Mouse (Mus musculus) hindbrain, embryonic 15.5 days (tissue): ENCODE results near the gene Rhpn2. TPM values are rescaled to one million over a fixed set of nuclear protein-coding genes. Genes with fewer than 3 reads are reported as not detected.
A peak's percentile ranks its signal among the peaks of the same experiment; 100 is the strongest.

ENCODE experiments used
- ATAC-seq: fragments of 200-750 bp; cut with Nextera tagmentation; 2 replicates; pipeline ENCODE4 v1.8.0; 2017; ENCODE audit warnings: low read depth, moderate number of reproducible peaks, moderate TSS enrichment; ENCODE audit not compliant: low FRiP score
- H3K27ac ChIP-seq: fragments of 300-500 bp; sonication (generic); replicated peaks from 2 replicates; pipeline ENCODE4 v1.5.1; 2015; ENCODE audit warnings: mild to moderate bottlenecking, inconsistent platforms
- H3K27me3 ChIP-seq: fragments of 300-500 bp; sonication (generic); 2 replicates; pipeline ENCODE4 v1.6.1; 2015; ENCODE audit warnings: control low read depth, inconsistent platforms
- H3K36me3 ChIP-seq: fragments of 300-500 bp; sonication (generic); 2 replicates; pipeline ENCODE4 v1.6.1; 2015; ENCODE audit warnings: control low read depth, inconsistent platforms
- H3K4me1 ChIP-seq: fragments of 300-500 bp; sonication (generic); replicated peaks from 2 replicates; pipeline ENCODE4 v1.6.1; 2015; ENCODE audit warnings: control low read depth, inconsistent platforms
- H3K4me2 ChIP-seq: fragments of 300-500 bp; sonication (generic); 2 replicates; pipeline ENCODE4 v1.6.1; 2015; ENCODE audit warnings: moderate library complexity, mild to moderate bottlenecking, inconsistent platforms
- H3K4me3 ChIP-seq: fragments of 300-500 bp; sonication (generic); 2 replicates; pipeline ENCODE4 v1.5.1; 2015; ENCODE audit warnings: mild to moderate bottlenecking, inconsistent platforms
- H3K9ac ChIP-seq: fragments of 300-500 bp; sonication (generic); 2 replicates; pipeline ENCODE4 v1.6.1; 2015; ENCODE audit warnings: inconsistent platforms
- H3K9me3 ChIP-seq: fragments of 300-500 bp; sonication (generic); 2 replicates; pipeline ENCODE4 v1.6.1; 2016; ENCODE audit warnings: control low read depth, inconsistent platforms
- WGBS: fragments of 180-500 bp; shearing (Covaris S2); methylation state at CpG from one replicate; pipeline ENCODE4 v1.1.7; 2015; 5-methylcytosine and 5-hydroxymethylcytosine counted together
- polyA plus RNA-seq: library from polyadenylated mRNA; unstranded; fragments of >200 nt; fragmentation: Nextera tagmentation; extraction: Ambion mirVana; gene quantifications from 2 replicates; pipeline ENCODE4 v1.2.1, GENCODE M21; 2015

Rhpn2 gene
- polyA plus RNA-seq, 1 experiment from 2014 or later, result 3.7 TPM

GRCm38 (mm10) chr7:35379492-35380119, 45.6 kb downstream of the Rhpn2 start:
- no peak for ATAC-seq
- WGBS, result 33% methylated on average over 16 of the region's 16 CpGs
- no peaks in the 10 kb centered on the region for H3K36me3 ChIP-seq

GRCm38 (mm10) chr7:35380351-35380750, 46.4 kb downstream of the Rhpn2 start:
- H3K27me3 ChIP-seq, result no peaks in the 10 kb centered on the region
- H3K36me3 ChIP-seq, result no peaks in the 10 kb centered on the region
- no peaks in the 10 kb centered on the region for H3K9me3 ChIP-seq
- WGBS, result 89% methylated on average over 8 of the region's 8 CpGs
- H3K4me3 ChIP-seq, result no peak overlapping the region
- no peak overlapping the region for H3K27ac ChIP-seq
- no peak overlapping the region for H3K4me2 ChIP-seq
- no peak for ATAC-seq
- no peaks in the 10 kb centered on the region for H3K4me1 ChIP-seq
- H3K9ac ChIP-seq, result no peak overlapping the region

More at GRCm38 (mm10) chr7:35379492-35380119, 45.6 kb downstream of the Rhpn2 start:
- no peak overlapping the region for H3K27ac ChIP-seq
- no peaks in the 10 kb centered on the region for H3K9me3 ChIP-seq
- no peaks in the 10 kb centered on the region for H3K27me3 ChIP-seq
- no peak overlapping the region for H3K4me2 ChIP-seq
- no peak overlapping the region for H3K9ac ChIP-seq
- H3K4me1 ChIP-seq, result no peaks in the 10 kb centered on the region
- no peak overlapping the region for H3K4me3 ChIP-seq

- no peak overlapping the region for H3K9ac ChIP-seq
- no peak for ATAC-seq
- H3K4me3 ChIP-seq, result no peak overlapping the region
- no peaks in the 10 kb centered on the region for H3K36me3 ChIP-seq
- 60% methylated on average over 10 of the region's 16 CpGs for WGBS
- no peak overlapping the region for H3K4me2 ChIP-seq
- H3K27me3 ChIP-seq, result no peaks in the 10 kb centered on the region
- no peaks in the 10 kb centered on the region for H3K9me3 ChIP-seq
- H3K4me1 ChIP-seq, result no peaks in the 10 kb centered on the region
- no peak overlapping the region for H3K27ac ChIP-seq
Observed at GRCm38 (mm10) chr7:35381861-35382260, 47.9 kb downstream of the Rhpn2 start.

GRCm38 (mm10) chr7:35382706-35383353, 48.9 kb downstream of the Rhpn2 start:
- H3K4me3 ChIP-seq, result no peak overlapping the region
- H3K27me3 ChIP-seq, result no peaks in the 10 kb centered on the region
- WGBS, result 56% methylated on average over 2 of the region's 2 CpGs
- no peak overlapping the region for H3K4me2 ChIP-seq
- no peaks in the 10 kb centered on the region for H3K4me1 ChIP-seq
- H3K36me3 ChIP-seq, result no peaks in the 10 kb centered on the region
- no peak overlapping the region for H3K27ac ChIP-seq
- no peak for ATAC-seq
- H3K9me3 ChIP-seq, result no peaks in the 10 kb centered on the region
- H3K9ac ChIP-seq, result no peak overlapping the region

DNA sequence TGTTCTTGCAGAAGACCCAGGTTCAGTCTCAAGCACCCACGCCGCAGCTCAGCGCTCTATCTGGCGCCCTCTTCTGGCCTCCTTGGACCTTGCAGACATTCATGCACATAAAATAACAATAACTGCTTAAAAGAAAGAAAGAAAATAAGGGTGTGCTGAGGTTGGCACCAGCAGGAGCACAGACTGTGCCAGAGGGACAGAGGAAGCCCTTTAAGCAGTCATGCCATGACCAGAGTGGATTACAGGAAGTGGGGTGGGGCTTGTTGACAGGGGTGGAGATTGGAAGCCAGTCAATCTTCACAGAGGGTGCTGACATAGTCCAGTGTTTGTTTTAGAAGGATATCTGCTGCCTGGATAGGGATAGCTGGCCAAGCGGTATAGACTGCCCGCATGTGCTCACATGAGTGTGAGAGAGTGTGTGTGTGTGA, 52.6 kb downstream of the Rhpn2 start:
- no peaks in the 10 kb centered on the region for H3K4me1 ChIP-seq
- no peaks in the 10 kb centered on the region for H3K9me3 ChIP-seq
- no peak overlapping the region for H3K4me2 ChIP-seq
- no peaks in the 10 kb centered on the region for H3K27me3 ChIP-seq
- H3K9ac ChIP-seq, result no peak overlapping the region
- H3K36me3 ChIP-seq, result peaks cover 1% of the 10 kb centered on the region; the same call in 1 of the 2 replicates
- ATAC-seq, result no peak
- H3K4me3 ChIP-seq, result no peak overlapping the region
- WGBS, result 67% methylated on average over 6 of the region's 6 CpGs
- H3K27ac ChIP-seq, result no peak overlapping the region

DNA sequence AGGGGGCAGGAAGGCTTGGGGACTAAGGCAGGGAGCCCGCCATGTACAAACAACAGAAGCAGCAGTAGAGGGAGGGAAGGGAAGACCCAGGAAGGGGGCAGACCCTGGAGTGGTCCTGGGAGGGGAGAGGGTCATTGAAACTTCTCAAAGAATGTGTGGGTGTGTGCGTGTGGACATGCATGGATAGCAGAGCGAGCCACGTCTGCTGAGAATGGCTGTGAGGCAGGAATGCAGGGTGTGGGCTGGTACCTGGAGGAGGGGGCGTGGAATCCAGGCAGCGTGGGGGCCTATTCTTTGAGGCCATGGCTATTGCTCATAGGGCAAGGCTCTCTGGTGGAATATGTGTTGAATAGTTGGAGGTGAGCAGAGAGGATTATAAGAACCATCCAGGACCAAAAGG, 54.7 kb downstream of the Rhpn2 start:
- Histone ChIP-seq H3K36me3 (peaks cover 11% of the 10 kb centered on the region), H3K4me2 (no peak overlapping the region), H3K4me1 (no peaks in the 10 kb centered on the region), H3K27me3 (no peaks in the 10 kb centered on the region), H3K9ac (no peak overlapping the region), H3K4me3 (no peak overlapping the region), H3K9me3 (no peaks in the 10 kb centered on the region), H3K27ac (no peak overlapping the region)
- ATAC-seq, result no peak
- 70% methylated on average over 6 of the region's 6 CpGs for WGBS

GRCm38 (mm10) chr7:35392935-35393334, 59.0 kb downstream of the Rhpn2 start:
- H3K4me2 ChIP-seq, result no peak overlapping the region
- no peak overlapping the region for H3K9ac ChIP-seq
- 68% methylated on average over 5 of the region's 5 CpGs for WGBS
- H3K36me3 ChIP-seq, result peaks cover 11% of the 10 kb centered on the region
- peaks cover 17% of the 10 kb centered on the region for H3K4me1 ChIP-seq
- no peak for ATAC-seq
- H3K27me3 ChIP-seq, result no peaks in the 10 kb centered on the region
- no peaks in the 10 kb centered on the region for H3K9me3 ChIP-seq
- no peak overlapping the region for H3K4me3 ChIP-seq
- no peak overlapping the region for H3K27ac ChIP-seq

GRCm38 (mm10) chr7:35395734-35396456, 61.9 kb downstream of the Rhpn2 start:
- Histone ChIP-seq H3K4me3 (peak overlapping the region; percentile 58), H3K4me2 (peak overlapping the region; percentile 80), H3K9me3 (no peaks in the 10 kb centered on the region), H3K9ac (peak overlapping the region; percentile 44), H3K27me3 (no peaks in the 10 kb centered on the region), H3K36me3 (peaks cover 15% of the 10 kb centered on the region), H3K4me1 (peaks cover 19% of the 10 kb centered on the region), H3K27ac (no peak overlapping the region; the same call in 1 of the 2 replicates)
- ATAC-seq, result no peak
- whole genome bisulfite sequencing, result 14% methylated on average over 17 of the region's 17 CpGs

DNA sequence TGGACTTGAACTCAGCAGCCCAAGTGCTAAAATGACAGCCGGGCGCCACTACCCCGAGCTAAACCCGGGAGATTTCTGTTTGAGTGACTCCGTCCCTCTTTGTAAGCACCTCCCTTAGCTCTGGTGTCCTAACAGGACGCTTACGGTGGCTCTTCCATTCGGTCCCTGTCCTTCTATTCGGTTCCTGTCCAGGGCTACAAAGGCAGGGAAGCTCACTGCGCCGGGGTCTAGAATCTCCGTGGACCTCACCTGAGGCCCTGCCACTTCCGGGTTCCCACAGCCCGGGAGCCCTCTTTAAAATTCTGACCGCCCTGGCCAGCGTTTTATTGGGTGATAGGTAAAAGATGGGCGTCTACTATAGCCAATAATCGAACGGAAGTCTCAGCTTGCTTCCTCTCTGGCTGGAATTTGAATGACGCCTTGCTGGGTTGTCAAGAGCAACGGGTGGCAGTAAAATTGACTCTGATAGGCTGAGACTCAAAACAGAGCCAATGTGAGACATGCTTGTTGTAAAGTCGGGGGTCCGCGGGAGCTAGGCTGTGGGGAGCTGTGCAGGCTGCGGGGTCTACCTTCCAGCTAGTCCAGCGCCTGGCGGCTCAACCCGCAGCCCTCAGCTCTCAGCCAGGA, 62.7 kb downstream of the Rhpn2 start, which contains the start of the genes Faap24 and Cep89:
TSS of gene Faap24 (minus strand) at position 295 of the 627 bp plus-strand sequence.
TSS of gene Cep89 (plus strand) at position 494 of the 627 bp plus-strand sequence.
- H3K4me3 ChIP-seq, result peak within 1 kb of the TSS; percentile 58
- H3K4me2 ChIP-seq, result peak within 1 kb of the TSS; percentile 84
- H3K36me3 ChIP-seq, result peaks cover 17% of the 10 kb centered on the region
- no peaks in the 10 kb centered on the region for H3K9me3 ChIP-seq
- H3K4me1 ChIP-seq, result peaks cover 19% of the 10 kb centered on the region
- under 1% methylated on average over 28 of the region's 28 CpGs for WGBS
- peak; percentile 99 for ATAC-seq
- H3K27me3 ChIP-seq, result no peaks in the 10 kb centered on the region
- peak within 1 kb of the TSS; percentile 53; the same call in 1 of the 2 replicates for H3K27ac ChIP-seq
- peak within 1 kb of the TSS; percentile 63 for H3K9ac ChIP-seq

GRCm38 (mm10) chr7:35401169-35401568, 67.2 kb downstream of the Rhpn2 start:
- Histone ChIP-seq H3K4me1 (peaks cover 12% of the 10 kb centered on the region), H3K36me3 (peaks cover 44% of the 10 kb centered on the region), H3K9me3 (no peaks in the 10 kb centered on the region), H3K4me3 (no peak overlapping the region), H3K9ac (no peak overlapping the region), H3K27me3 (no peaks in the 10 kb centered on the region), H3K4me2 (no peak overlapping the region), H3K27ac (no peak overlapping the region)
- WGBS, result 89% methylated on average over 4 of the region's 4 CpGs
- ATAC-seq, result no peak

DNA sequence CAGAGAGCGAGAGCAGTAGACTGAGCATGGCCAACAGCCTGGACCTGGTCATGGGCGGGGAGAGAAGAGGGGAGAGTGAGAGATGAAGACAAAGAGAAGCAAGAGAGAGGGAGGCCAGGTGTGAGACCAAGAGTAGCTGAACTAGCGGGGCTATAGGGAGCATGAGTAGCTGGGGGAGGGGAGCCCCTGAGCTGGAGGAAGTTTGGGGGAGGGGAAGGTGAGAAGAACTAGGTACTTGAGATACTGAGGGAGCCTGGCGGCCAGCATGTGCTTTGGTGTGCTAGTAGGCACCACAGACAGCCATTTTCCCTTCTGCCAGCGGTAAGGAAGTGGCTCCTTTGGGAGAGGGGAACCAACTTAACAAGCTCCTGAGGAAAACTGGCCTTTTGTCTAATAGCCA, 81.3 kb downstream of the Rhpn2 start:
- H3K27ac ChIP-seq, result no peak overlapping the region
- no peak for ATAC-seq
- peaks cover 35% of the 10 kb centered on the region for H3K36me3 ChIP-seq

More for the DNA sequence above, 81.3 kb downstream of the Rhpn2 start:
- Histone ChIP-seq H3K4me1 (no peaks in the 10 kb centered on the region), H3K27me3 (no peaks in the 10 kb centered on the region), H3K4me2 (no peak overlapping the region), H3K4me3 (no peak overlapping the region), H3K9me3 (no peaks in the 10 kb centered on the region), H3K9ac (no peak overlapping the region)
- WGBS, result 88% methylated on average over 5 of the region's 5 CpGs
